Mouse (Mus musculus): ENCODE data around the gene Cygb. TPM values are rescaled to one million over a fixed set of nuclear protein-coding genes. Genes with fewer than 3 reads are reported as not detected.
A peak's percentile ranks its signal among the peaks of the same experiment; 100 is the strongest.
"Not testable (repeated sequence)": the region's sequence is repeated elsewhere in the genome, so short reads cannot be mapped to it uniquely, and the experiment has no call there.

The Cygb gene
- polyA plus RNA-seq, 1 experiment from 2014 or later, result 0.60 TPM

GRCm38 (mm10) chr11:116673410-116673809, 19.3 kb upstream of the Cygb start:
- 0 out of 2 replicates have a peak, but pooled peaks cover 4% of the 10 kb centered on the region for H3K27me3 ChIP-seq
- peak overlapping the region; percentile 92 for H3K9ac ChIP-seq
- H3K27ac ChIP-seq, result peak overlapping the region; percentile 80
- ATAC-seq (ENCODE audit: low read depth) (no peak), DNase-seq (no peak)
- WGBS (ENCODE audit: insufficient replicate concordance), result 75% methylated on average over 2 of the region's 2 CpGs
- peaks cover 61% of the 10 kb centered on the region for H3K4me1 ChIP-seq (replicated peaks)
- H3K9me3 ChIP-seq (replicated peaks), result no peaks in the 10 kb centered on the region
- H3K4me2 ChIP-seq, result peak overlapping the region; percentile 84
- peaks cover 59% of the 10 kb centered on the region for H3K36me3 ChIP-seq
- peak overlapping the region; percentile 83 for H3K4me3 ChIP-seq (replicated peaks)

- peak overlapping the region; percentile 80 for H3K27ac ChIP-seq
- 10% methylated on average over 7 of the region's 7 CpGs for WGBS (ENCODE audit: insufficient replicate concordance)
- H3K9ac ChIP-seq, result peak overlapping the region; percentile 92
- H3K9me3 ChIP-seq (replicated peaks), result no peaks in the 10 kb centered on the region
- H3K4me1 ChIP-seq (replicated peaks), result peaks cover 61% of the 10 kb centered on the region
- DNase-seq, result peak; percentile 21
- peak overlapping the region; percentile 83 for H3K4me3 ChIP-seq (replicated peaks)
- H3K27me3 ChIP-seq, result 0 out of 2 replicates have a peak, but pooled peaks cover 4% of the 10 kb centered on the region
- ATAC-seq (ENCODE audit: low read depth), result no peak
- H3K36me3 ChIP-seq, result peaks cover 51% of the 10 kb centered on the region
- peak overlapping the region; percentile 84 for H3K4me2 ChIP-seq
Measured at GRCm38 (mm10) chr11:116672595-116672994, 18.5 kb upstream of the Cygb start.

- peak overlapping the region; percentile 80 for H3K27ac ChIP-seq
- H3K27me3 ChIP-seq, result 0 out of 2 replicates have a peak, but pooled peaks cover 4% of the 10 kb centered on the region
- peaks cover 45% of the 10 kb centered on the region for H3K36me3 ChIP-seq
- DNase-seq, result no peak
- ATAC-seq (ENCODE audit: low read depth), result peak; percentile 10
- H3K4me2 ChIP-seq, result peak overlapping the region; percentile 84
- no peaks in the 10 kb centered on the region for H3K9me3 ChIP-seq (replicated peaks)
- H3K4me1 ChIP-seq (replicated peaks), result peaks cover 61% of the 10 kb centered on the region
- H3K4me3 ChIP-seq (replicated peaks), result peak overlapping the region; percentile 83
- under 1% methylated on average over 24 of the region's 24 CpGs for WGBS (ENCODE audit: insufficient replicate concordance)
- H3K9ac ChIP-seq, result peak overlapping the region; percentile 92
Measured at GRCm38 (mm10) chr11:116671845-116672434, 17.8 kb upstream of the Cygb start.

- H3K4me1 ChIP-seq (replicated peaks), result peaks cover 61% of the 10 kb centered on the region
- peak overlapping the region; percentile 83 for H3K4me3 ChIP-seq (replicated peaks)
- peak overlapping the region; percentile 84 for H3K4me2 ChIP-seq
- peak overlapping the region; percentile 80 for H3K27ac ChIP-seq
- peak overlapping the region; percentile 92 for H3K9ac ChIP-seq
- ATAC-seq (ENCODE audit: low read depth) (peak; percentile 85), DNase-seq (peak; percentile 94)
- H3K36me3 ChIP-seq, result peaks cover 38% of the 10 kb centered on the region
- H3K9me3 ChIP-seq (replicated peaks), result no peaks in the 10 kb centered on the region
- under 1% methylated on average over 45 of the region's 45 CpGs for WGBS (ENCODE audit: insufficient replicate concordance)
- 0 out of 2 replicates have a peak, but pooled peaks cover 4% of the 10 kb centered on the region for H3K27me3 ChIP-seq
Measured at GRCm38 (mm10) chr11:116671112-116671844, 17.2 kb upstream of the Cygb start.

- no peaks in the 10 kb centered on the region for H3K9me3 ChIP-seq (replicated peaks)
- peak overlapping the region; percentile 84 for H3K4me2 ChIP-seq
- H3K27ac ChIP-seq, result no peak overlapping the region
- ATAC-seq (ENCODE audit: low read depth) (no peak), DNase-seq (no peak)
- H3K36me3 ChIP-seq, result peaks cover 29% of the 10 kb centered on the region
- H3K4me1 ChIP-seq (replicated peaks), result peaks cover 61% of the 10 kb centered on the region
- 0 out of 2 replicates have a peak, but pooled peaks cover 4% of the 10 kb centered on the region for H3K27me3 ChIP-seq
- no peak overlapping the region for H3K4me3 ChIP-seq (replicated peaks)
- 79% methylated on average over 7 of the region's 7 CpGs for WGBS (ENCODE audit: insufficient replicate concordance)
- H3K9ac ChIP-seq, result peak overlapping the region; percentile 92; the same call in 1 of the 2 replicates
Measured at GRCm38 (mm10) chr11:116670386-116670785, 16.3 kb upstream of the Cygb start.

- Histone ChIP-seq H3K27me3 (0 out of 2 replicates have a peak, but pooled peaks cover 4% of the 10 kb centered on the region), H3K36me3 (peaks cover 24% of the 10 kb centered on the region), H3K4me3 (replicated peaks) (no peak overlapping the region), H3K9ac (no peak overlapping the region), H3K4me2 (peak overlapping the region; percentile 8; the same call in 1 of the 2 replicates), H3K4me1 (replicated peaks) (peaks cover 57% of the 10 kb centered on the region), H3K27ac (no peak overlapping the region), H3K9me3 (replicated peaks) (no peaks in the 10 kb centered on the region)
- ATAC-seq (ENCODE audit: low read depth) (peak; percentile 41), DNase-seq (no peak)
- WGBS (ENCODE audit: insufficient replicate concordance), result 30% methylated on average over 13 of the region's 13 CpGs
Measured at GRCm38 (mm10) chr11:116669787-116670365, 15.8 kb upstream of the Cygb start.

- peak overlapping the region; percentile 8; the same call in 1 of the 2 replicates for H3K4me2 ChIP-seq
Measured at GRCm38 (mm10) chr11:116669316-116669715, 15.2 kb upstream of the Cygb start.

GRCm38 (mm10) chr11:116668839-116669238, 14.7 kb upstream of the Cygb start:
- H3K4me1 ChIP-seq (replicated peaks), result peaks cover 53% of the 10 kb centered on the region
- H3K36me3 ChIP-seq, result peaks cover 14% of the 10 kb centered on the region
- ATAC-seq (ENCODE audit: low read depth) (no peak), DNase-seq (no peak)
- no peak overlapping the region for H3K4me3 ChIP-seq (replicated peaks)
- no peaks in the 10 kb centered on the region for H3K9me3 ChIP-seq (replicated peaks)
- peaks cover 9% of the 10 kb centered on the region for H3K27me3 ChIP-seq
- H3K27ac ChIP-seq, result no peak overlapping the region
- no peak overlapping the region for H3K9ac ChIP-seq
- no peak overlapping the region for H3K4me2 ChIP-seq
- WGBS (ENCODE audit: insufficient replicate concordance), result 60% methylated on average over 7 of the region's 7 CpGs

More at GRCm38 (mm10) chr11:116669316-116669715, 15.2 kb upstream of the Cygb start:
- DNase-seq, result no peak
- H3K27me3 ChIP-seq, result 0 out of 2 replicates have a peak, but pooled peaks cover 4% of the 10 kb centered on the region
- no peaks in the 10 kb centered on the region for H3K9me3 ChIP-seq (replicated peaks)
- peaks cover 53% of the 10 kb centered on the region for H3K4me1 ChIP-seq (replicated peaks)
- WGBS (ENCODE audit: insufficient replicate concordance), result 53% methylated on average over 5 of the region's 5 CpGs
- H3K9ac ChIP-seq, result no peak overlapping the region
- H3K27ac ChIP-seq, result no peak overlapping the region
- H3K4me3 ChIP-seq (replicated peaks), result no peak overlapping the region
- H3K36me3 ChIP-seq, result peaks cover 19% of the 10 kb centered on the region
- ATAC-seq (ENCODE audit: low read depth), result no peak

GRCm38 (mm10) chr11:116668381-116668825, 14.3 kb upstream of the Cygb start:
- ATAC-seq (ENCODE audit: low read depth) (no peak), DNase-seq (no peak)
- Histone ChIP-seq H3K27me3 (peaks cover 13% of the 10 kb centered on the region), H3K27ac (no peak overlapping the region), H3K4me1 (replicated peaks) (peaks cover 51% of the 10 kb centered on the region), H3K36me3 (peaks cover 9% of the 10 kb centered on the region), H3K4me2 (no peak overlapping the region), H3K4me3 (replicated peaks) (no peak overlapping the region), H3K9ac (no peak overlapping the region), H3K9me3 (replicated peaks) (no peaks in the 10 kb centered on the region)
- 46% methylated on average over 10 of the region's 10 CpGs for WGBS (ENCODE audit: insufficient replicate concordance)

- no peak for ATAC-seq (ENCODE audit: low read depth)
- Histone ChIP-seq H3K9me3 (replicated peaks) (no peaks in the 10 kb centered on the region), H3K4me2 (no peak overlapping the region), H3K36me3 (peaks cover 5% of the 10 kb centered on the region), H3K4me1 (replicated peaks) (peaks cover 47% of the 10 kb centered on the region), H3K27me3 (peaks cover 17% of the 10 kb centered on the region), H3K4me3 (replicated peaks) (no peak overlapping the region), H3K27ac (no peak overlapping the region), H3K9ac (no peak overlapping the region)
- DNase-seq, result no peak
- WGBS (ENCODE audit: insufficient replicate concordance), result 73% methylated on average over 8 of the region's 8 CpGs
Measured at GRCm38 (mm10) chr11:116667930-116668329, 13.8 kb upstream of the Cygb start.

GRCm38 (mm10) chr11:116667012-116667411, 12.9 kb upstream of the Cygb start:
- H3K9ac ChIP-seq; H3K4me2 ChIP-seq; ATAC-seq (ENCODE audit: low read depth); H3K9me3 ChIP-seq (replicated peaks); DNase-seq; H3K4me3 ChIP-seq (replicated peaks); H3K36me3 ChIP-seq; H3K27ac ChIP-seq: not testable (repeated sequence)
- 49% methylated on average over 5 of the region's 5 CpGs for WGBS (ENCODE audit: insufficient replicate concordance)
- peaks cover 41% of the 10 kb centered on the region for H3K4me1 ChIP-seq (replicated peaks)
- H3K27me3 ChIP-seq, result peaks cover 27% of the 10 kb centered on the region

Data from liver, embryonic 13.5 days (tissue).